Mouse (Mus musculus) embryo, embryonic 10.5 days (tissue): ENCODE measurements around the gene Scrn1.

Experiments used
- DNase-seq: peaks from one replicate; pipeline ENCODE4 v3.0.0-alpha.2; 2015; ENCODE audit warnings: low spot score

Scrn1 gene

GRCm38 (mm10) chr6:54475926-54476667 lies 90.2 kb downstream of the Scrn1 start:
- no peak for DNase-seq

GRCm38 (mm10) chr6:54472846-54473715 lies 93.2 kb downstream of the Scrn1 start:
- DNase-seq = no peak

GRCm38 (mm10) chr6:54471866-54472265 lies 94.4 kb downstream of the Scrn1 start:
- DNase-seq = no peak

- DNase-seq = no peak
Observed at GRCm38 (mm10) chr6:54467371-54467770, 98.9 kb downstream of the Scrn1 start.

- no peak for DNase-seq
Observed at GRCm38 (mm10) chr6:54464926-54465325, 101.4 kb downstream of the Scrn1 start.

- no peak for DNase-seq
Observed at GRCm38 (mm10) chr6:54463701-54464458, 102.4 kb downstream of the Scrn1 start.

GRCm38 (mm10) chr6:54462766-54463165 lies 103.5 kb downstream of the Scrn1 start:
- DNase-seq = no peak

- DNase-seq = no peak
Observed at GRCm38 (mm10) chr6:54460915-54461671, 105.2 kb downstream of the Scrn1 start.

GRCm38 (mm10) chr6:54460172-54460914 lies 105.9 kb downstream of the Scrn1 start:
- no peak for DNase-seq

GRCm38 (mm10) chr6:54459661-54460060 lies 106.6 kb downstream of the Scrn1 start:
- no peak for DNase-seq
